Mouse (Mus musculus) megakaryocyte, embryonic 14.5 days (primary cell): ENCODE data around the gene Lyrm1.

Experiments
- FLI1 ChIP-seq: IDR thresholded peaks from 2 replicates; pipeline ENCODE4 v1.6.1; 2012; ENCODE audit warnings: low read length, inconsistent platforms, mixed read lengths
- GATA1 ChIP-seq: IDR thresholded peaks from 3 replicates; pipeline ENCODE4 v1.6.1; 2012; ENCODE audit warnings: mixed read lengths, low read length, inconsistent platforms, borderline replicate concordance

DNA sequence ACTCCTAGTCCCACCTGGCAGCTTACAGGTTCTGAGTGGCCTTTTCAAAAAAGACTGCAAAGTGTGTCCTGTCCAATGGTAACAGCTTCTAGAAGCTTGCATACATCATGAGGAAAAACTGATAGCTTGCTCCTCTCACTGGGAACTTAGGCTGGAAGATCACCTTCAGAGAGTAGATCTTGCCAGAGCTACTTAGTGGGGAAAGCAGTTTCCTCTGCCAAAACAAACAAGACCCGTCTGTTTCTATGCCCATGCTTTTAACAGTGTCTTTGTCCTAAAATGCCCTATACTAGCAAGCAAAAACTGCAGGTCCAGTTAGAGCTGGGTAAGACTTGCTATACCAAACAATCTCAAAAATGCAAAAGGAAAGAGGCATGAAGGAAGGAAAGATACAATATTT, 29.5 kb upstream of the Lyrm1 start:
- TF ChIP-seq GATA1, result no peak
- no peak for TF ChIP-seq FLI1
